Mouse (Mus musculus) left cerebral cortex, postnatal 36 days (tissue): ENCODE measurements around the gene B230307C23Rik. TPM values are rescaled to one million over a fixed set of nuclear protein-coding genes. Genes with fewer than 3 reads are reported as not detected.
"Not testable (repeated sequence)": the region's sequence is repeated elsewhere in the genome, so short reads cannot be mapped to it uniquely, and the experiment has no call there.

Source experiments
- DNase-seq, 2 experiments: peaks; one replicate each; pipeline ENCODE4 v3.0.0; 2021 to 2022; ENCODE audit warnings: low spot score in 2 of 2, mixed read lengths in 1 of 2
- intact Hi-C: fragments of 180-260 bp; cut with DNase I; formaldehyde crosslinking; loops from one replicate; pipeline ENCODE4 v1.15.1; 2025
- total RNA-seq, 2 experiments: library from RNA; stranded (reverse); gene quantifications; 2 replicates each; pipeline ENCODE4 v1.2.3; 2021

The B230307C23Rik gene
- total RNA-seq, 2 experiments from 2014 or later, result 20.2 to 26.0 TPM

- intact Hi-C loops, result no loop called here
- no peak for DNase-seq
These were observed 1.1 kb upstream of the B230307C23Rik start for GRCm38 (mm10) chr16:97995849-97996615.

- intact Hi-C loops, DNase-seq: not testable (repeated sequence)
These were observed 242 bp downstream of the B230307C23Rik start for GRCm38 (mm10) chr16:97997383-97997731.

DNA sequence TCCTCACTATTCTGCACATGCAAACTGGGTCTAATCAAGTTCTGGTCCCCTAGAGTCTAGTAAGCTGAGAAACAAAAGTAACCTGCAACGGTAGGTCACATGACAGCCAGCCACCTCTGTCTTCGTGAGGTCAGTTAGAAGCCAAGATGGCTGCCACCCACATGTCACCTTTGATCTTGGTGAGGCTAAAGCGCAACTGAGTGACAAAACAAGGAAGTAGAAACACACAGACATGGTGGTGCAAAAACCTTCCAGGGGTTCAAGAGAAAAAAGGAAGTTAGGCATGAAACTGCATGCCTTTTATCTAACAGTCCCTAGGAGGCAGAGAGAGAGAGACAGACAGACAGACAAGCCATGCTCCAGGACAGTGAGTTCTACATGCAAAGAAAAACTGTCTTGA is 25.0 kb downstream of the B230307C23Rik start:
- DNase-seq, result no peak
- intact Hi-C loops, result no loop called here

GRCm38 (mm10) chr16:98022657-98023345 is 25.7 kb downstream of the B230307C23Rik start:
- intact Hi-C loops, result no loop called here
- DNase-seq, result no peak

GRCm38 (mm10) chr16:98026186-98026585 is 29.1 kb downstream of the B230307C23Rik start:
- intact Hi-C loops, DNase-seq: not testable (repeated sequence)

GRCm38 (mm10) chr16:98034971-98035370 is 37.9 kb downstream of the B230307C23Rik start:
- DNase-seq, intact Hi-C loops: not testable (repeated sequence)

DNA sequence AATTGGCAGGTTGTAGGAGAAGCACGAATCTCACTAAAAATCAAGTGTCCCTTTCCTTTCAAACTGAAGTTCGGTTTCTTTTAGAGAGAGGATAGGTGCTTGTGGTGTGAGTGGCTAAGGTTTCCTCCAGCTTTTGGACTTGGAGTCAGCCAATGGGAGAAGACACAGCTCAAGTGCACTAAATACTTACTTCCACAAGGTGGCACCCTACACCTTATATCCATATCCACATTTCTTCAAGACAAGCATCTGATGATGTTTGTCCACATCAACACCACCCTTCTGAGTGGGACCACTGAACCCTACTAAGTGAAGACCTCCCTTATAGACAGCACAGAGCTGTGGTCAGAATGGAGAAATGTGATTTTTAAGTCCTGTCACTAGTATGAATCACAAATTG is 44.6 kb downstream of the B230307C23Rik start:
- no peak for DNase-seq
- intact Hi-C loops, result no loop called here

- intact Hi-C loops, DNase-seq: not testable (repeated sequence)
These were observed 82.3 kb downstream of the B230307C23Rik start for GRCm38 (mm10) chr16:98079382-98079781.

DNA sequence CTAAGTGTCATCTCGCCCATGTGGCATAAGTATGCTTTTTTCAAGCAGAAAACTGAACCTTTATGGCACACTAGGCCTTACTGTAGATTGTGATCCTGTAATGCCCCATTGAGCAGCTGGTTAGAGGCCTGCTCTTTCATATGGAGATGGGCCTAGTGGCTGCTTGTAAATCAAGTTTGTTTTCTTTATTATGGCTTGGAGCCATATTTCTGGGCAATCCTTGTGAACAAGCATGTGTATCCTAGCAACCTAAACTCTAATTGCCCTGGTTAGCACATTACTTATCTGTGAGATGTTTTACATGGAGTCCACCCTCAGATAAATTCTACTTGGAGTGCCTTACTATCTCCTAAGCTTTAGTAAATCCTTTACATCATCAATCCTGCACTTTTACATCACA is 84.0 kb downstream of the B230307C23Rik start:
- DNase-seq, intact Hi-C loops: not testable (repeated sequence)

Other genes with a start within 250 kb of the B230307C23Rik start
- gene Ripk4, start 233.5 kb upstream of the B230307C23Rik start, total RNA-seq, result under 1 TPM; 0.27 to 0.52 TPM
- gene Prdm15, start 145.5 kb upstream of the B230307C23Rik start, total RNA-seq, result 10 to 100 TPM; 17.0 to 26.0 TPM
- 10 to 100 TPM; 12.1 to 24.4 TPM for gene C2cd2, start 34.7 kb upstream of the B230307C23Rik start, total RNA-seq
- 10 to 100 TPM; 25.8 to 27.7 TPM for gene Zbtb21, start 34.7 kb upstream of the B230307C23Rik start, total RNA-seq
- gene A630089N07Rik, start 85.1 kb downstream of the B230307C23Rik start, total RNA-seq, result 1 to 10 TPM; 5.0 to 8.0 TPM